Mouse (Mus musculus) heart, embryonic 12.5 days (tissue): ENCODE data around the gene Ctnnbl1. TPM values are rescaled to one million over a fixed set of nuclear protein-coding genes. Genes with fewer than 3 reads are reported as not detected.

Source experiments
- ATAC-seq: fragments of 200-750 bp; cut with Nextera tagmentation; 2 replicates; pipeline ENCODE4 v1.8.0; 2017; ENCODE audit warnings: moderate TSS enrichment, moderate library complexity; ENCODE audit not compliant: insufficient number of reproducible peaks, low FRiP score
- H3K27ac ChIP-seq: fragments of 300-500 bp; sonication (generic); 2 replicates; pipeline ENCODE4 v1.5.1; 2016; ENCODE audit warnings: mild to moderate bottlenecking, moderate library complexity; ENCODE audit not compliant: poor library complexity, severe bottlenecking
- H3K27me3 ChIP-seq: fragments of 300-500 bp; sonication (generic); replicated peaks from 2 replicates; pipeline ENCODE4 v1.6.1; 2016; ENCODE audit warnings: mild to moderate bottlenecking, moderate library complexity
- H3K36me3 ChIP-seq: fragments of 300-500 bp; sonication (generic); 2 replicates; pipeline ENCODE4 v1.6.1; 2016; ENCODE audit warnings: mild to moderate bottlenecking, moderate library complexity
- H3K4me1 ChIP-seq: fragments of 300-500 bp; sonication (generic); replicated peaks from 2 replicates; pipeline ENCODE4 v1.6.1; 2016; ENCODE audit warnings: mild to moderate bottlenecking
- H3K4me2 ChIP-seq: fragments of 300-500 bp; sonication (generic); 2 replicates; pipeline ENCODE4 v1.6.1; 2016; ENCODE audit warnings: mild to moderate bottlenecking, moderate library complexity
- H3K4me3 ChIP-seq: fragments of 300-500 bp; sonication (generic); 2 replicates; pipeline ENCODE4 v1.5.1; 2016; ENCODE audit warnings: mild to moderate bottlenecking
- H3K9ac ChIP-seq: fragments of 300-500 bp; sonication (generic); 2 replicates; pipeline ENCODE4 v1.6.1; 2016; ENCODE audit warnings: mild to moderate bottlenecking, moderate library complexity
- H3K9me3 ChIP-seq: fragments of 300-500 bp; sonication (generic); replicated peaks from 2 replicates; pipeline ENCODE4 v1.6.1; 2016; ENCODE audit warnings: mild to moderate bottlenecking, moderate library complexity
- WGBS: fragments of 180-500 bp; shearing (Covaris S2); methylation state at CpG from one replicate; pipeline ENCODE4 v1.1.7; 2016; 5-methylcytosine and 5-hydroxymethylcytosine counted together
- polyA plus RNA-seq: library from polyadenylated mRNA; unstranded; fragments of >200 nt; fragmentation: Nextera tagmentation; extraction: Ambion mirVana; gene quantifications from 2 replicates; pipeline ENCODE4 v1.2.1, GENCODE M21; 2016

Gene Ctnnbl1
- polyA plus RNA-seq, 1 experiment from 2014 or later, result 33.0 TPM

GRCm38 (mm10) chr2:157795627-157796423 lies 58.6 kb downstream of the Ctnnbl1 start:
- Histone ChIP-seq H3K9me3 (no peaks in the 10 kb centered on the region), H3K27ac (no peak overlapping the region), H3K27me3 (no peaks in the 10 kb centered on the region), H3K4me1 (peaks cover 10% of the 10 kb centered on the region), H3K4me2 (no peak overlapping the region), H3K36me3 (peaks cover 8% of the 10 kb centered on the region; the same call in 1 of the 2 replicates), H3K9ac (no peak overlapping the region), H3K4me3 (no peak overlapping the region)
- 96% methylated on average over 1 of the region's 1 CpGs for WGBS
- ATAC-seq, result no peak

- Histone ChIP-seq H3K36me3 (peaks cover 8% of the 10 kb centered on the region; the same call in 1 of the 2 replicates), H3K27me3 (no peaks in the 10 kb centered on the region), H3K9ac (no peak overlapping the region), H3K27ac (no peak overlapping the region), H3K4me1 (peaks cover 27% of the 10 kb centered on the region), H3K9me3 (no peaks in the 10 kb centered on the region), H3K4me2 (no peak overlapping the region), H3K4me3 (no peak overlapping the region)
- ATAC-seq, result no peak
- 93% methylated on average over 9 of the region's 9 CpGs for WGBS
Measured at GRCm38 (mm10) chr2:157799533-157799932, 62.3 kb downstream of the Ctnnbl1 start.

- ATAC-seq, result no peak
- Histone ChIP-seq H3K9me3 (no peaks in the 10 kb centered on the region), H3K9ac (no peak overlapping the region), H3K4me1 (peaks cover 28% of the 10 kb centered on the region), H3K4me2 (no peak overlapping the region), H3K4me3 (no peak overlapping the region), H3K27me3 (no peaks in the 10 kb centered on the region), H3K36me3 (peaks cover 8% of the 10 kb centered on the region; the same call in 1 of the 2 replicates), H3K27ac (no peak overlapping the region)
- WGBS, result 79% methylated on average over 2 of the region's 2 CpGs
Measured at GRCm38 (mm10) chr2:157800288-157800687, 63.1 kb downstream of the Ctnnbl1 start.

- 58% methylated on average over 11 of the region's 11 CpGs for WGBS
- Histone ChIP-seq H3K9ac (no peak overlapping the region), H3K4me3 (no peak overlapping the region), H3K9me3 (no peaks in the 10 kb centered on the region), H3K4me1 (peaks cover 34% of the 10 kb centered on the region), H3K27me3 (no peaks in the 10 kb centered on the region), H3K36me3 (peaks cover 8% of the 10 kb centered on the region; the same call in 1 of the 2 replicates), H3K27ac (no peak overlapping the region), H3K4me2 (no peak overlapping the region)
- no peak for ATAC-seq
Measured at GRCm38 (mm10) chr2:157800746-157801501, 63.7 kb downstream of the Ctnnbl1 start.

- H3K4me3 ChIP-seq, result no peak overlapping the region
- H3K9ac ChIP-seq, result no peak overlapping the region
- H3K27me3 ChIP-seq, result 0 out of 2 replicates have a peak, but pooled peaks cover 4% of the 10 kb centered on the region
- no peak overlapping the region for H3K27ac ChIP-seq
- H3K36me3 ChIP-seq, result peaks cover 8% of the 10 kb centered on the region; the same call in 1 of the 2 replicates
- ATAC-seq, result no peak
- H3K4me1 ChIP-seq, result peaks cover 34% of the 10 kb centered on the region
- H3K9me3 ChIP-seq, result no peaks in the 10 kb centered on the region
- no peak overlapping the region for H3K4me2 ChIP-seq
- WGBS, result 49% methylated on average over 8 of the region's 8 CpGs
Measured at GRCm38 (mm10) chr2:157801505-157802357, 64.5 kb downstream of the Ctnnbl1 start.

GRCm38 (mm10) chr2:157802666-157803065 lies 65.5 kb downstream of the Ctnnbl1 start:
- Histone ChIP-seq H3K9ac (no peak overlapping the region), H3K36me3 (peaks cover 8% of the 10 kb centered on the region; the same call in 1 of the 2 replicates), H3K4me3 (no peak overlapping the region), H3K4me2 (no peak overlapping the region), H3K27ac (no peak overlapping the region), H3K9me3 (no peaks in the 10 kb centered on the region), H3K4me1 (peaks cover 42% of the 10 kb centered on the region), H3K27me3 (0 out of 2 replicates have a peak, but pooled peaks cover 4% of the 10 kb centered on the region)
- WGBS, result 90% methylated on average over 5 of the region's 5 CpGs
- no peak for ATAC-seq

GRCm38 (mm10) chr2:157804388-157804787 lies 67.2 kb downstream of the Ctnnbl1 start:
- no peak for ATAC-seq
- no peaks in the 10 kb centered on the region for H3K9me3 ChIP-seq
- H3K4me2 ChIP-seq, result no peak overlapping the region
- no peak overlapping the region for H3K4me3 ChIP-seq
- H3K27me3 ChIP-seq, result 0 out of 2 replicates have a peak, but pooled peaks cover 6% of the 10 kb centered on the region
- H3K36me3 ChIP-seq, result peaks cover 4% of the 10 kb centered on the region; the same call in 1 of the 2 replicates
- 61% methylated on average over 3 of the region's 3 CpGs for WGBS
- H3K9ac ChIP-seq, result no peak overlapping the region
- no peak overlapping the region for H3K27ac ChIP-seq
- H3K4me1 ChIP-seq, result peaks cover 55% of the 10 kb centered on the region

- peaks cover 55% of the 10 kb centered on the region for H3K4me1 ChIP-seq
- H3K9ac ChIP-seq, result no peak overlapping the region
- no peak for ATAC-seq
- H3K9me3 ChIP-seq, result no peaks in the 10 kb centered on the region
- H3K4me2 ChIP-seq, result no peak overlapping the region
- 0 out of 2 replicates have a peak, but pooled peaks cover 6% of the 10 kb centered on the region for H3K27me3 ChIP-seq
- WGBS, result 68% methylated on average over 3 of the region's 3 CpGs
- no peak overlapping the region for H3K4me3 ChIP-seq
- peaks cover 7% of the 10 kb centered on the region for H3K36me3 ChIP-seq
- no peak overlapping the region for H3K27ac ChIP-seq
Measured at GRCm38 (mm10) chr2:157805091-157805490, 67.9 kb downstream of the Ctnnbl1 start.

GRCm38 (mm10) chr2:157807076-157807475 lies 69.9 kb downstream of the Ctnnbl1 start:
- H3K9ac ChIP-seq, result 0 out of 2 replicates have a peak overlapping the region, but pooled peaks have one; percentile 1
- peaks cover 6% of the 10 kb centered on the region; the same call in 1 of the 2 replicates for H3K27me3 ChIP-seq
- no peak overlapping the region for H3K4me3 ChIP-seq
- no peak overlapping the region for H3K4me2 ChIP-seq
- H3K36me3 ChIP-seq, result peaks cover 8% of the 10 kb centered on the region; the same call in 1 of the 2 replicates
- WGBS, result 83% methylated on average over 4 of the region's 4 CpGs
- H3K9me3 ChIP-seq, result no peaks in the 10 kb centered on the region
- H3K27ac ChIP-seq, result no peak overlapping the region
- peaks cover 37% of the 10 kb centered on the region for H3K4me1 ChIP-seq
- ATAC-seq, result no peak

GRCm38 (mm10) chr2:157807621-157808367 lies 70.6 kb downstream of the Ctnnbl1 start:
- WGBS, result 58% methylated on average over 7 of the region's 7 CpGs
- Histone ChIP-seq H3K9me3 (no peaks in the 10 kb centered on the region), H3K4me3 (no peak overlapping the region), H3K36me3 (peaks cover 16% of the 10 kb centered on the region; the same call in 1 of the 2 replicates), H3K4me1 (peaks cover 33% of the 10 kb centered on the region), H3K27ac (peak overlapping the region; percentile 38; the same call in 1 of the 2 replicates), H3K27me3 (peaks cover 13% of the 10 kb centered on the region; the same call in 1 of the 2 replicates), H3K9ac (peak overlapping the region; percentile 1; the same call in 1 of the 2 replicates), H3K4me2 (no peak overlapping the region)
- 0 out of 2 replicates have a peak, but pooled peaks have one; percentile 9 for ATAC-seq
